Mouse (Mus musculus) hindbrain, embryonic 11.5 days (tissue): ENCODE data around the gene Mfrp. TPM values are rescaled to one million over a fixed set of nuclear protein-coding genes. Genes with fewer than 3 reads are reported as not detected.
A peak's percentile ranks its signal among the peaks of the same experiment; 100 is the strongest.

Experiments used
- ATAC-seq: fragments of 200-750 bp; cut with Nextera tagmentation; 2 replicates; pipeline ENCODE4 v1.8.0; 2017; ENCODE audit warnings: mild to moderate bottlenecking, moderate TSS enrichment, moderate library complexity; ENCODE audit not compliant: low FRiP score
- DNase-seq: peaks from one replicate; pipeline ENCODE4 v3.0.0-alpha.2; 2015; ENCODE audit warnings: low spot score
- H3K27ac ChIP-seq: fragments of 300-500 bp; sonication (generic); 2 replicates; pipeline ENCODE4 v1.5.1; 2014; ENCODE audit warnings: mild to moderate bottlenecking, low read depth, low read length
- H3K27me3 ChIP-seq: fragments of 300-500 bp; sonication (generic); 2 replicates; pipeline ENCODE4 v1.6.1; 2014; ENCODE audit warnings: mild to moderate bottlenecking, low read length, moderate library complexity, mixed read lengths; ENCODE audit not compliant: control insufficient read depth, insufficient read depth
- H3K36me3 ChIP-seq: fragments of 300-500 bp; sonication (generic); 2 replicates; pipeline ENCODE4 v1.6.1; 2014; ENCODE audit warnings: mild to moderate bottlenecking, low read length, moderate library complexity, mixed read lengths; ENCODE audit not compliant: control insufficient read depth, insufficient read depth
- H3K4me1 ChIP-seq: fragments of 300-500 bp; sonication (generic); replicated peaks from 2 replicates; pipeline ENCODE4 v1.6.1; 2014; ENCODE audit warnings: low read length, mixed read lengths; ENCODE audit not compliant: control insufficient read depth, insufficient read depth
- H3K4me2 ChIP-seq: fragments of 300-500 bp; sonication (generic); replicated peaks from 2 replicates; pipeline ENCODE4 v1.6.1; 2014; ENCODE audit warnings: mild to moderate bottlenecking, low read depth, low read length
- H3K4me3 ChIP-seq: fragments of 300-500 bp; sonication (generic); 2 replicates; pipeline ENCODE4 v1.5.1; 2014; ENCODE audit warnings: low read depth, low read length
- H3K9ac ChIP-seq: fragments of 300-500 bp; sonication (generic); 2 replicates; pipeline ENCODE4 v1.6.1; 2014; ENCODE audit warnings: low read depth, low read length
- H3K9me3 ChIP-seq: fragments of 300-500 bp; sonication (generic); 2 replicates; pipeline ENCODE4 v1.6.1; 2016; ENCODE audit warnings: low read length; ENCODE audit not compliant: control insufficient read depth
- WGBS: fragments of 180-500 bp; shearing (Covaris S2); extraction: QIAGEN DNeasy Blood & Tissue Kit; methylation state at CpG from one replicate; pipeline ENCODE4 v1.1.7; 2014; 5-methylcytosine and 5-hydroxymethylcytosine counted together
- polyA plus RNA-seq: library from polyadenylated mRNA; unstranded; fragments of >200 nt; fragmentation: Nextera tagmentation; extraction: Ambion mirVana; gene quantifications from 2 replicates; pipeline ENCODE4 v1.2.1, GENCODE M21; 2014

Mfrp gene
- polyA plus RNA-seq, 1 experiment from 2014 or later: 0.23 TPM

DNA sequence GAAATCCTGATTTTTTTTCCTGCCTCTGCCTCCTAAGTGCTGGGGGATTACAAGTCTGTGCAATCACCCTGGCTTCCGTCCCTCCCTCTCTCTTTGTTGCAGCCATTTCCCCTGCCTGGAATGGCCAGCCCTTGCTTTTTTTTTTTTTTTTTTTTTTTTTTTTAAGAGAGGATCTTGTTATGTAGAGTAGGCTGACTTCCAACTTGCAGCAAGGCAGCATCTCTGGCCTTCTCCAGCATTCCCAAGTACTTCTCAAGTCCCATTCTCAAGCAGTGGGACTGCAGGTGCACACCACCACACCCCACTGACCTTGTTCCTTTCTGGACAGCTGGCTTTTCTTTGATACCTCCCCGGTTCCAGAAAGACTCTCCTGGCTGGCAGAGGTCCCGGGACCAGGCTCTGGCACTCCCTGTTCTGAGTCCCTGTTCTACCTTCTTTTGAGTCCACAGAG, 25.8 kb downstream of the Mfrp start:
- Histone ChIP-seq H3K9ac (no peak overlapping the region), H3K4me2 (no peak overlapping the region), H3K4me1 (peaks cover 6% of the 10 kb centered on the region), H3K36me3 (no peaks in the 10 kb centered on the region), H3K9me3 (no peaks in the 10 kb centered on the region), H3K27ac (no peak overlapping the region), H3K4me3 (no peak overlapping the region), H3K27me3 (peaks cover 5% of the 10 kb centered on the region; the same call in 1 of the 2 replicates)
- 67% methylated on average over 3 of the region's 3 CpGs for WGBS
- ATAC-seq: no peak
- no peak for DNase-seq

DNA sequence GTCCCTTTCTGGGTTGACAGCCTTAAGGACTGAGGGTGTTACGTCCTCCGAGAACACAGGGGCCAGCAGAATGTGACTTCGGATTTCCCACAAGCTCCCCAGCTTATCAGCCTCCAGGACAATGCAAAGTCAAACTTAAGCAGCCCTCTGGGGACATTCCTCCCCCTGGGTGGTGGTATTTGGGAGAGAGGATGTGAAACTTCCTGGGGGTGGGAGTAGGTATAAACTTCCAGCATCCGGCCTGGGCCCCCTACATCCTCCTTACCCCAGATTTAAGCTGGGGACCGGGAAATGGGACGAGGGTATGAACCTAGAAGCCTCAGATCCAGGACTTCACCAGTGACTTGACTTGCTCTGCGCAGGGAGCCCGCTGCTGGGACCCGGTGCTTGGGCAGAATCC, 28.1 kb downstream of the Mfrp start:
- Histone ChIP-seq H3K9ac (peak overlapping the region; percentile 52), H3K4me2 (peak overlapping the region; percentile 69), H3K27ac (no peak overlapping the region), H3K27me3 (peaks cover 27% of the 10 kb centered on the region), H3K36me3 (no peaks in the 10 kb centered on the region), H3K4me1 (peaks cover 10% of the 10 kb centered on the region), H3K4me3 (peak overlapping the region; percentile 32), H3K9me3 (no peaks in the 10 kb centered on the region)
- 4% methylated on average over 9 of the region's 9 CpGs for WGBS
- ATAC-seq: peak; percentile 3; the same call in 1 of the 2 replicates
- no peak for DNase-seq

DNA sequence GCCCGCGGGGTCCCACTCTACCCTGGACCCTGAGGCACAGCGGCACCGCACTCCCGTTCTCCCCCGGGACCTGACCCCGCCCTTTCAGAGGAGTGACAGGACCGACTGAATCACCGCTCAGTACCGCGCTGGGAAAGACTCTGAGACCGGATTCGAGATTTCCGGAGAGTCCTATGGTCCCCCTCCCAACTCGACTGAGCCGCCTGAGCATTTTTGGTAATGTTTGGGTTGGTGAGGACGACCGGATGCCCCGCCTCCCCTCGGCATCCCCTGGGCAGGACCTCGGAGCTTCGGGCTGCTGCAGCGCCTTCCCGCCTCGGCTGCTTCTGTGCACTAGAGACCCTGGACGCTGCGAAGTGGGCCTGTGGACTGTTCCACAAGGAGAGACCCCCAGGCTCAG, 28.5 kb downstream of the Mfrp start:
- WGBS: under 1% methylated on average over 27 of the region's 27 CpGs
- Histone ChIP-seq H3K4me3 (peak overlapping the region; percentile 32), H3K27ac (peak overlapping the region; percentile 56)

DNA sequence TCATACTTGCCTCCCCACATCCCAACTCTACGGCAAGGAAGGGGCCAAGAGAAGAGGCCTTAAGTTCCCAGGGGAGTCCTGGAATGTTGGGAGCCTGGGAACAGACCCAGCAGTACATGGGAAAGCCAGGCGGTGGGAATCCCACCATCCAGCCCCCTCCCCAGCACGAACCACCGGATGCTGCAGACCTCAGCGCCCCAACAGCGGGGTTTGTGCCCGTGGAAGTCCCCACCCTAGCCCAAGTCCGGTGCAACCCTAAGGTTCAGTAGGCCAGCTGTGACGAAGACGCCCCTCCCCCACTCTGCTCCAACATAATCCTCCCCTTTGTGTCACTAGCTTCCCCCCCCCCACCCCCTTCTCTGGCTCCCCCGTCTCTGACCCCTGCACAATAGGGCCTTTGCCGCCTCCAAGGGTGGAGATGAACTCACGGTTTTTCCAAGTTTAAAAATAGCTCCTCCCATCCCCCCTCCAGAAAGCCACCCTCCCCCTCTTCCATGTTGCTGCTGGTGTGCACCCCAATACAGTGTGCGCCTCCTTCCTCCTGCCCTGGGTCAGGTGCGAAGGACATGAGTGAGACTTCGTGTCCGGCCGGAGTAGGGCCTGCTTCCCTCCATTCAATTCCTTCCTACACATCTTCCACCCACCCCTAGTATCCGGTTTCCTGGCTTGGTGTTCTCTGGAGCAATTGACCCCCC, 29.2 kb downstream of the Mfrp start:
- Histone ChIP-seq H3K4me3 (peak overlapping the region; percentile 6; the same call in 1 of the 2 replicates), H3K36me3 (no peaks in the 10 kb centered on the region), H3K9me3 (no peaks in the 10 kb centered on the region), H3K27me3 (peaks cover 38% of the 10 kb centered on the region), H3K4me2 (peak overlapping the region; percentile 69), H3K27ac (peak overlapping the region; percentile 56; the same call in 1 of the 2 replicates), H3K4me1 (peaks cover 14% of the 10 kb centered on the region), H3K9ac (peak overlapping the region; percentile 52)
- peak; percentile 58 for ATAC-seq
- DNase-seq: peak; percentile 66
- 8% methylated on average over 19 of the region's 19 CpGs for WGBS

More for the DNA sequence above, 28.5 kb downstream of the Mfrp start:
- peak overlapping the region; percentile 52 for H3K9ac ChIP-seq
- no peaks in the 10 kb centered on the region for H3K36me3 ChIP-seq
- no peaks in the 10 kb centered on the region for H3K9me3 ChIP-seq
- peak; percentile 70 for DNase-seq
- peak overlapping the region; percentile 69 for H3K4me2 ChIP-seq
- peak; percentile 60 for ATAC-seq
- H3K27me3 ChIP-seq: peaks cover 31% of the 10 kb centered on the region
- H3K4me1 ChIP-seq: peaks cover 13% of the 10 kb centered on the region

DNA sequence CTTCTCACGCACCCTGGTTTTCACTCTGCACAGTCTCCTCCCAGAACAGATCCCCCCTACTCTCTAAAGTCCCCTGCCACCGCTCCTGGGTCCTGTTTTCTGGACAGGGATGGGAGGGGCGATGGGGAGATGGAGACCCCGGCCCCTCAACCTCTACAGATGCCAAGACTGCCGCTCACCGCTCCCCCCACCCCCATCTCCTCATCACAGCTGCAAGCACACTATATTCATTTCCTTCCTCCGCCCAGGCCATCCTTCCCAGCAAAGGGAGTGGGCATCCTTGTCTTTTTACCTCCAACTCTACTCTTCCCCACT, 29.7 kb downstream of the Mfrp start:
- Histone ChIP-seq H3K36me3 (no peaks in the 10 kb centered on the region), H3K9ac (no peak overlapping the region), H3K4me3 (no peak overlapping the region), H3K27ac (no peak overlapping the region), H3K4me2 (no peak overlapping the region), H3K9me3 (no peaks in the 10 kb centered on the region), H3K4me1 (peaks cover 14% of the 10 kb centered on the region), H3K27me3 (peaks cover 42% of the 10 kb centered on the region)
- no peak for ATAC-seq
- 37% methylated on average over 7 of the region's 7 CpGs for WGBS
- no peak for DNase-seq

DNA sequence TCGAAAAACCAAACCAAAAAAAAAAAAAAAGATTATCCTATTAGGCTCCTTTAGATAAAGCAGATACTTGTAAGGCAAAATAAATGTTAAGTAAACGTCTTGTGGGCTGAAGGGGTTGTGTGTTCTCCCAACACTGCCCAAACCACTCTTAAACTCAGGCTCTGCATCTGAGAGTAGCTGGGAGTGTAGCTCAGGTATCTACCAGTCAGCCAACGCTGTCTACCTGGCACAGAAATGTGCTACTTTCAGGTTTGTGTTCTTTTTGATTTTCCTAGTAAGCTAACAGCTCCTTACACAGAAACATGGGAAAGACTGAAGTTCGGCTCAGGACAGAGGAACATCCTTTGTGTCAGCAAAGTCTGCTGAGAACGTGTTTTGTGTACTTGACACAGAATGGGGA, 30.7 kb downstream of the Mfrp start:
- no peak overlapping the region for H3K4me3 ChIP-seq
- no peaks in the 10 kb centered on the region for H3K36me3 ChIP-seq
- no peak overlapping the region for H3K9ac ChIP-seq
- peaks cover 44% of the 10 kb centered on the region for H3K27me3 ChIP-seq
- 66% methylated on average over 5 of the region's 5 CpGs for WGBS
- H3K4me1 ChIP-seq: peaks cover 14% of the 10 kb centered on the region
- no peaks in the 10 kb centered on the region for H3K9me3 ChIP-seq
- ATAC-seq (no peak), DNase-seq (no peak)
- H3K4me2 ChIP-seq: no peak overlapping the region
- no peak overlapping the region for H3K27ac ChIP-seq

DNA sequence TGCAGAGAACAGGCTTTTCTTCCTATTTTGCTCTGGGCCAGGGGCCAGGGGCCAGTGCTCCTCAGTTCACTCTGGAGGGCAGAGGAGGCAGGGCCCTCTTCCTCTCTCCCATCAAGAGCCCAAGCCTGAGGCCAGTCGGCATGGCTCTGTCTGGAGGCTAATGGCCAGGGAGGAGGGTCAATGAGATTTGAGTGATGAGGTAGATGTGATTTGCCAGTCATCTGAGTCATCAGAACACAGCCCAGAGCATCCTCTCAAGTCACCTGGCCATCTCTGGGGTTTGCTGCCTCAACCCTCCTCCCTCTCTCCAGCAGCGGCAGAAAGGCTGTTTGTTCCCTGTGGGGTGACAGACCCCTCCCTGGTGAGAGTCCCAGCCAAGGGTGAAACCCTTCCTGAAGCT, 31.8 kb downstream of the Mfrp start:
- H3K27ac ChIP-seq: no peak overlapping the region

DNA sequence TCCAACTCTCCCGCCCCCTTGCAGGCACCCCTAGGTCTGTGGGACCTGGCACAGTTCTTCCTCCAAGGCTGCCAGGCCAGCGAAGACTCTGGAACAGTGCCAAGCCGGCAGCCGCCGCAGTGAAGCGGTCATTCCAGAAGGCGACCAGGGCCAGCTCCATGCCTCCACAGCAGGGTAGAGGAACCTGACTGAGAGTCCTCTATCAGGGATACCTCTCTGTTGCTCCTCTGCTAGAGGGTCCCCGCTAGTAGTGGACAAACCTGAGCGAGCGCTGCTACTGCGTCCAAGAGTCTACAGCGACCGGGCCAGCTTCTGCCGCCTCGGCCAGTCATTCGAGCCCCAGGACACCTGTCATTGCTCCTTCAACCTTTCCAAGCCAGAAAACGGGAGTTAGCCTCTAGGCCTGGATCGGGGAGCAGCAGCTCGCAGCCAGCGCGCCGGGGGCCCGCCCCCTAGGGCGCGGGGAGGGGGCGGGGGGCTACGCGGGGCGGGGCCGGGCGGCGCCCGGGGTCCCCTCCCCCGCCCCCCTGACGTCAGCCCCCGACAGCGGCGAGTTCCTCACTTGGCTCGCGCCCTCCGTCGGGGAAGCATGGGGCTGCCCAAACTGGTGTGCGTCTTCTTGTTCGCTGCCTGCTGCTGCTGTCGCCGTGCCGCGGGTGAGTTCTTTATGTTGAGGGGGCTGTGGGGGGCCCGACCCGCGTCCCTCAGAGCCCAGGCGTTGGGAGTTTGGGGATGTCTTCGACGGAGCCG, 32.7 kb downstream of the Mfrp start, which contains the start of gene Mcam:
TSS of gene Mcam (plus strand) at position 369 of the 750 bp plus-strand sequence.
- Histone ChIP-seq H3K36me3 (no peaks in the 10 kb centered on the region), H3K27ac (no peak within 1 kb of the TSS), H3K27me3 (peaks cover 43% of the 10 kb centered on the region), H3K4me2 (peak within 1 kb of the TSS; percentile 85), H3K4me3 (peak within 1 kb of the TSS; percentile 50), H3K4me1 (peaks cover 14% of the 10 kb centered on the region), H3K9me3 (no peaks in the 10 kb centered on the region), H3K9ac (peak within 1 kb of the TSS; percentile 45)
- under 1% methylated on average over 55 of the region's 55 CpGs for WGBS
- DNase-seq: peak; percentile 67
- ATAC-seq: no peak

More for the DNA sequence above, 31.8 kb downstream of the Mfrp start:
- Histone ChIP-seq H3K4me1 (peaks cover 14% of the 10 kb centered on the region), H3K4me3 (no peak overlapping the region), H3K4me2 (0 out of 2 replicates have a peak overlapping the region, but pooled peaks have one; percentile 11), H3K9me3 (no peaks in the 10 kb centered on the region), H3K9ac (0 out of 2 replicates have a peak overlapping the region, but pooled peaks have one; percentile 7), H3K27me3 (peaks cover 44% of the 10 kb centered on the region), H3K36me3 (no peaks in the 10 kb centered on the region)
- ATAC-seq (no peak), DNase-seq (no peak)
- WGBS: 26% methylated on average over 2 of the region's 2 CpGs
